Comparison of ENCODE assay signal across 8 mouse cellular contexts in the genomic region with DNA sequence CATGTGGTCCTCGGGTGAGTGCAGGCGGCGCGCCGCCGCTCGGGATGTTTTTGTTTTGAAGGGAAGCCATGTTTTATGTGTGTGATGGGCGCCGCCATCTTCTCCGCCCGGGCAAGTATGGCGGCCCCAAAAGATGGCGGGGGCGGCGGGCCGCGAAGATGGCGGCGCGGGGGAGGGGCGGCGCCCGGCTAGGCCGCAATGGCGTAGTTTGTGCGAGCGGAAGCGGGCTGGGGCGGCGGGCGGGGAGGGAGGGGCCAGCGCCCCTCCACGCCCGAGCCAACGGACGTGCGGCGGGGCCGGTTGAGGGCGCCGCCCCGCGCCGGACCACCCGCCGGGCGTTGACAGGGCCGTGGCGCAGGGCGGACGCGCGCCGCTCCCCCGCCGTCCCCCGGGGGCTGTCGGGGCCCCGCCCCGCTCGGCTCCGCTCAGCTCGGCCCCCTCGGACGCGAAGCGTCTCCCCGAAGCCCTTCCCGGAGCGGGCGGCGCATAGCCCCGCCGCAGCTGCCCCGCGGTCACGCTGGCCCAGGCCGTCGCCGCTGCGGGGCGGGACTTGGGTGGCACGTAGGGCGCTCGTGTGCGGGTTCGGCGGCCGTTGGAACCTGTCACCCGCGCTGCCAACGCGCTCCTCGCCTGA. TPM values are rescaled to one million over a fixed set of nuclear protein-coding genes. Genes with fewer than 3 reads are reported as not detected.
A peak's percentile ranks its signal among the peaks of the same experiment; 100 is the strongest.
DNase-seq lines count a peak whose midpoint lies in the region; ATAC-seq and TF ChIP-seq lines count a peak whose summit lies in the region.

No protein-coding gene starts in this region.

- H3K4me3 ChIP-seq in MEL (ENCODE audit: control insufficient read depth in 1 of 2, insufficient read depth in 1 of 2, low read depth in 2 of 2, low read length in 2 of 2) = peak overlapping the region; percentile 75 to 95
- peak overlapping the region; percentile 98 for H3K4me3 ChIP-seq in forebrain, embryonic 16.5 days (replicated peaks; ENCODE audit: low read length)
- H3K4me3 ChIP-seq in lung, postnatal 0 days (ENCODE audit: low read depth, low read length) = peak overlapping the region; percentile 100

- under 1% methylated on average over 74 of the region's 94 CpGs for WGBS in forebrain, embryonic 16.5 days
- WGBS in lung, postnatal 0 days = 4% methylated on average over 64 of the region's 94 CpGs

- DNase-seq in MEL (ENCODE audit: low read depth, low spot score) = peak; percentile 90
- DNase-seq in cerebellum, adult 18-20 months = peak; percentile 83 to 88
- DNase-seq in heart, postnatal 4 days = peak; percentile 86
- peak; percentile 69 to 80 for DNase-seq in layer of hippocampus, postnatal 10 days (ENCODE audit: low spot score in 2 of 2)
- peak; percentile 94 for DNase-seq in lung, postnatal 0 days (ENCODE audit: low spot score)
- peak; percentile 44 for DNase-seq in ovary, postnatal 10 days (ENCODE audit: low spot score)
- DNase-seq in thymus, postnatal 0 days (ENCODE audit: low spot score) = peak; percentile 92

- H3K27ac ChIP-seq in MEL (ENCODE audit: control insufficient read depth, low read depth, low read length) = peak overlapping the region; percentile 98
- peak overlapping the region; percentile 98 for H3K27ac ChIP-seq in forebrain, embryonic 16.5 days (ENCODE audit: low read length)
- peak overlapping the region; percentile 99 for H3K27ac ChIP-seq in lung, postnatal 0 days (ENCODE audit: low read length)

- H3K4me2 ChIP-seq in forebrain, embryonic 16.5 days (ENCODE audit: low read length) = peak overlapping the region; percentile 89
- H3K4me2 ChIP-seq in lung, postnatal 0 days (replicated peaks; ENCODE audit: low read depth, low read length) = peak overlapping the region; percentile 70

- TF ChIP-seq CTCF in MEL (IDR thresholded peaks at IDR 0.05 in 2 of 3, conservative IDR thresholded peaks at IDR 0.05 in 1 of 3; ENCODE audit: control insufficient read depth in 1 of 3, insufficient read depth in 1 of 3, low read depth in 2 of 3, low read length in 3 of 3, poor library complexity in 1 of 3, severe bottlenecking in 1 of 3) = no peak
- no peak for TF ChIP-seq CTCF in lung, postnatal 0 days (IDR thresholded peaks at IDR 0.05)

- TF ChIP-seq EP300 in MEL (IDR thresholded peaks at IDR 0.05; ENCODE audit: low read depth in 1 of 2, low read length in 2 of 2) = no peak; a peak in 1 of 4 replicates
- no peak for TF ChIP-seq EP300 in lung, postnatal 0 days (IDR thresholded peaks at IDR 0.05)

- H3K27me3 ChIP-seq in MEL (ENCODE audit: control insufficient read depth in 1 of 2, insufficient read depth in 2 of 2, low read length in 2 of 2) = no peaks in the 10 kb centered on the region
- no peaks in the 10 kb centered on the region for H3K27me3 ChIP-seq in forebrain, embryonic 16.5 days (replicated peaks; ENCODE audit: control insufficient read depth, insufficient read depth, low read length)
- H3K27me3 ChIP-seq in lung, postnatal 0 days (replicated peaks; ENCODE audit: insufficient read depth, low read length) = no peaks in the 10 kb centered on the region

- peaks cover 15 to 20% of the 10 kb centered on the region in 2 experiments for H3K4me1 ChIP-seq in MEL (ENCODE audit: control insufficient read depth in 1 of 2, insufficient read depth in 2 of 2, low read length in 2 of 2)
- peaks cover 30% of the 10 kb centered on the region for H3K4me1 ChIP-seq in forebrain, embryonic 16.5 days (replicated peaks; ENCODE audit: control insufficient read depth, insufficient read depth, low read length)
- no peaks in the 10 kb centered on the region; the same call in 1 of the 2 replicates for H3K4me1 ChIP-seq in lung, postnatal 0 days (ENCODE audit: insufficient read depth, low read depth, low read length)

- peak in 1 of 2 experiments; percentile 29; a peak in 3 of 4 replicates for TF ChIP-seq POLR2A in MEL (IDR thresholded peaks at IDR 0.05; ENCODE audit: control insufficient read depth in 1 of 2, insufficient read depth in 1 of 2, low read depth in 1 of 2, low read length in 2 of 2, poor library complexity in 1 of 2)

- TF ChIP-seq RAD21 in MEL (IDR thresholded peaks at IDR 0.05; ENCODE audit: low read depth, low read length) = no peak

- H3K79me2 ChIP-seq in MEL (ENCODE audit: control insufficient read depth, insufficient read depth, low read length, poor library complexity) = peaks cover 84% of the 10 kb centered on the region

- H3K36me3 ChIP-seq in MEL (ENCODE audit: control insufficient read depth in 1 of 2, insufficient read depth in 2 of 2, low read length in 2 of 2) = peaks cover 2 to 50% of the 10 kb centered on the region in 2 experiments
- no peaks in the 10 kb centered on the region for H3K36me3 ChIP-seq in forebrain, embryonic 16.5 days (ENCODE audit: control insufficient read depth, insufficient read depth)
- H3K36me3 ChIP-seq in lung, postnatal 0 days (ENCODE audit: insufficient read depth, low read length) = no peaks in the 10 kb centered on the region

- ATAC-seq in forebrain, embryonic 16.5 days = peak; percentile 65
- ATAC-seq in lung, postnatal 0 days = peak; percentile 62

- no peaks in the 10 kb centered on the region for H3K9me3 ChIP-seq in MEL (replicated peaks; ENCODE audit: insufficient read depth, low read length)
- no peaks in the 10 kb centered on the region for H3K9me3 ChIP-seq in forebrain, embryonic 16.5 days (ENCODE audit: control insufficient read depth, low read length)
- no peaks in the 10 kb centered on the region for H3K9me3 ChIP-seq in lung, postnatal 0 days (ENCODE audit: low read length)

- peak overlapping the region; percentile 96 for H3K9ac ChIP-seq in MEL (ENCODE audit: control insufficient read depth, low read depth, low read length, poor library complexity, severe bottlenecking)
- peak overlapping the region; percentile 92 for H3K9ac ChIP-seq in forebrain, embryonic 16.5 days (replicated peaks; ENCODE audit: low read depth, low read length)
- H3K9ac ChIP-seq in lung, postnatal 0 days (replicated peaks; ENCODE audit: low read depth) = peak overlapping the region; percentile 91

TF ChIP-seq in MEL, 35 proteins besides CTCF, POLR2A, EP300 and RAD21:
- TF ChIP-seq TAL1 (IDR thresholded peaks at IDR 0.05; ENCODE audit: low read length) = no peak
- TF ChIP-seq RCOR1 (IDR thresholded peaks at IDR 0.05; ENCODE audit: low read depth, low read length) = no peak
- TF ChIP-seq ELF1 (IDR thresholded peaks at IDR 0.05; ENCODE audit: low read depth, low read length) = 0 out of 2 replicates have a peak, but pooled peaks have one; percentile 28
- TF ChIP-seq ETS1 (IDR thresholded peaks at IDR 0.05; ENCODE audit: low read depth, low read length) = peak; percentile 35; the same call in 1 of the 2 replicates
- peak; percentile 9; the same call in 1 of the 2 replicates for TF ChIP-seq MYC (IDR thresholded peaks at IDR 0.05; ENCODE audit: low read depth, low read length)
- TF ChIP-seq TCF12 (IDR thresholded peaks at IDR 0.05; ENCODE audit: low read depth, low read length) = peak; percentile 54; the same call in 1 of the 2 replicates
- TF ChIP-seq ZNF384 (IDR thresholded peaks at IDR 0.05; ENCODE audit: low read depth, low read length) = no peak
- peak; percentile 79 for TF ChIP-seq SIN3A (IDR thresholded peaks at IDR 0.05; ENCODE audit: low read length)
- 0 out of 2 replicates have a peak, but pooled peaks have one; percentile 50 for TF ChIP-seq UBTF (IDR thresholded peaks at IDR 0.05; ENCODE audit: borderline replicate concordance, insufficient read depth, low read depth, low read length)
- peak; percentile 28; the same call in 1 of the 2 replicates for TF ChIP-seq ZC3H11A (IDR thresholded peaks at IDR 0.05; ENCODE audit: low read depth, low read length)
- TF ChIP-seq HCFC1 (IDR thresholded peaks at IDR 0.05; ENCODE audit: low read depth, low read length) = peak; percentile 83
- peak; percentile 78 for TF ChIP-seq MXI1 (IDR thresholded peaks at IDR 0.05; ENCODE audit: low read depth, low read length)
- TF ChIP-seq MAZ (IDR thresholded peaks at IDR 0.05; ENCODE audit: low read depth, low read length) = peak; percentile 60; the same call in 1 of the 2 replicates
- TF ChIP-seq GATA1 (IDR thresholded peaks at IDR 0.05; ENCODE audit: low read depth, low read length) = no peak
- 0 out of 2 replicates have a peak, but pooled peaks have one; percentile 37 for TF ChIP-seq NRF1 (IDR thresholded peaks at IDR 0.05; ENCODE audit: insufficient read depth, low read depth, low read length, poor library complexity, severe bottlenecking)

RNA-seq across cellular contexts. Expression of a gene that starts 1.4 kb away (rescaled TPM):
- 34.9 and 37.1 TPM in 2 replicates for total RNA-seq in MEL (2012; rRNA removed)
- 10 to 100 TPM; 52.1 to 62.4 TPM for polyA plus RNA-seq in MEL (2012; ENCODE audit: insufficient read depth in 1 of 2, insufficient read length in 2 of 2, low read depth in 1 of 2, low replicate concordance in 2 of 2, missing spikeins in 1 of 2)
- 14.0 and 15.3 TPM in 2 replicates for polyA plus RNA-seq in forebrain, embryonic 16.5 days (2015; fragmentation: Nextera tagmentation; extraction: Ambion mirVana)
- total RNA-seq in heart, postnatal 4 days (2021) = 10 to 100 TPM; 39.6 to 40.5 TPM
- 10 to 100 TPM; 53.5 to 54.5 TPM for total RNA-seq in layer of hippocampus, postnatal 10 days (2021)
- polyA plus RNA-seq in lung, postnatal 0 days (2015; fragmentation: Nextera tagmentation; extraction: Ambion mirVana) = 13.7 and 16.2 TPM in 2 replicates
- polyA plus RNA-seq in thymus, postnatal 0 days (2015; fragmentation: Nextera tagmentation; extraction: Ambion mirVana) = 20.6 and 27.4 TPM in 2 replicates

RNA-seq across cellular contexts. Expression of a gene that starts 41.5 kb away (rescaled TPM):
- total RNA-seq in MEL (2012; rRNA removed) = 2.6 and 3.3 TPM in 2 replicates
- 1 to 10 TPM in 1 of 2 experiments, not detected in 1; 3.0 TPM for polyA plus RNA-seq in MEL (2012; ENCODE audit: insufficient read depth in 1 of 2, insufficient read length in 2 of 2, low read depth in 1 of 2, low replicate concordance in 2 of 2, missing spikeins in 1 of 2)
- 27.6 and 28.6 TPM in 2 replicates for polyA plus RNA-seq in forebrain, embryonic 16.5 days (2015; fragmentation: Nextera tagmentation; extraction: Ambion mirVana)
- total RNA-seq in heart, postnatal 4 days (2021) = 1 to 10 TPM; 2.1 to 2.2 TPM
- total RNA-seq in layer of hippocampus, postnatal 10 days (2021) = 10 to 100 TPM; 15.3 to 16.4 TPM
- 14.9 and 19.7 TPM in 2 replicates for polyA plus RNA-seq in lung, postnatal 0 days (2015; fragmentation: Nextera tagmentation; extraction: Ambion mirVana)
- 14.8 and 16.4 TPM in 2 replicates for polyA plus RNA-seq in thymus, postnatal 0 days (2015; fragmentation: Nextera tagmentation; extraction: Ambion mirVana)

RNA-seq across cellular contexts. Expression of a gene that starts 41.7 kb away (rescaled TPM):
- 10.3 and 15.6 TPM in 2 replicates for total RNA-seq in MEL (2012; rRNA removed)
- 10 to 100 TPM in 1 of 2 experiments, not detected in 1; 17.9 TPM for polyA plus RNA-seq in MEL (2012; ENCODE audit: insufficient read depth in 1 of 2, insufficient read length in 2 of 2, low read depth in 1 of 2, low replicate concordance in 2 of 2, missing spikeins in 1 of 2)
- polyA plus RNA-seq in forebrain, embryonic 16.5 days (2015; fragmentation: Nextera tagmentation; extraction: Ambion mirVana) = 13.5 and 19.1 TPM in 2 replicates
- total RNA-seq in heart, postnatal 4 days (2021) = 1 to 10 TPM; 7.1 to 7.5 TPM
- 1 to 10 TPM; 8.7 to 8.8 TPM for total RNA-seq in layer of hippocampus, postnatal 10 days (2021)
- polyA plus RNA-seq in lung, postnatal 0 days (2015; fragmentation: Nextera tagmentation; extraction: Ambion mirVana) = 8.5 TPM in 2 replicates
- polyA plus RNA-seq in thymus, postnatal 0 days (2015; fragmentation: Nextera tagmentation; extraction: Ambion mirVana) = 7.3 and 8.4 TPM in 2 replicates

Comparison
In these comparisons a context has a peak if more than half of its experiments do, and no peak if none do; other contexts are left out.
1. Peak in every context shown above with its lines: DNase-seq, ATAC-seq, H3K4me3 ChIP-seq and H3K27ac ChIP-seq.
2. DNase-seq: peak in every context shown above with its lines; median percentile 94 in lung, postnatal 0 days; 92 in thymus, postnatal 0 days; 90 in MEL; 86 in heart, postnatal 4 days; 86 in cerebellum, adult 18-20 months; 74 in layer of hippocampus, postnatal 10 days; 44 in ovary, postnatal 10 days.